Mouse (Mus musculus) heart, postnatal 0 days (tissue): ENCODE measurements around the gene 1700001C19Rik.

Source experiments
- CTCF ChIP-seq: IDR thresholded peaks from 2 replicates; pipeline ENCODE4 v1.5.1; 2016; ENCODE audit warnings: antibody characterized with exemption, control low read depth, low read depth
- EP300 ChIP-seq: IDR thresholded peaks from 2 replicates; pipeline ENCODE4 v1.6.1; 2016; ENCODE audit warnings: antibody characterized with exemption, low read depth

- TF ChIP-seq CTCF (no peak), EP300 (no peak)
These were observed 41.7 kb downstream of the 1700001C19Rik start for GRCm38 (mm10) chr17:47395376-47395913.
